Mouse (Mus musculus) heart, postnatal 25 days (tissue): ENCODE measurements around the gene Rexo4. TPM values are rescaled to one million over a fixed set of nuclear protein-coding genes. Genes with fewer than 3 reads are reported as not detected.

ENCODE experiments used
- DNase-seq: peaks from one replicate; pipeline ENCODE4 v3.0.0; 2022; ENCODE audit warnings: low spot score
- intact Hi-C: fragments of 180-260 bp; cut with DNase I; formaldehyde crosslinking; loops from one replicate; pipeline ENCODE4 v1.15.1; 2025
- total RNA-seq, 2 experiments: library from RNA; stranded (reverse); gene quantifications; 2 replicates each; pipeline ENCODE4 v1.2.3; 2021

Gene Rexo4
- total RNA-seq: 10 to 100 TPM; 13.9 to 15.2 TPM

- intact Hi-C loops: loop anchor here (2.0 to 5.0 kb wide), 2 partner anchors 27 to 62 kb away; partner anchors contain the start of gene Surf6
Measured at GRCm38 (mm10) chr2:26963923-26964723, at the start of gene Rexo4. Gene Rexo4 (minus strand): TSS chr2:26964386.

GRCm38 (mm10) chr2:27009714-27010244 lies 45.6 kb upstream of the Rexo4 start, which contains the start of gene Cacfd1:
Gene Cacfd1 (plus strand): TSS chr2:27009926.
- intact Hi-C loops: loop anchor here (5.0 kb wide), 2 partner anchors 77 to 97 kb away; partner anchors contain the start of genes Med22, Rpl7a, Stkld1 and Surf4
- peak; percentile 73 for DNase-seq

More at GRCm38 (mm10) chr2:26963923-26964723, at the start of gene Rexo4:
- peak; percentile 86 for DNase-seq

GRCm38 (mm10) chr2:27007701-27008100 lies 43.5 kb upstream of the Rexo4 start:
- intact Hi-C loops: loop anchor here (5.0 kb wide), 1 partner anchor 95 kb away; the partner anchor contains the start of genes Med22 and Rpl7a
- DNase-seq: no peak

DNA sequence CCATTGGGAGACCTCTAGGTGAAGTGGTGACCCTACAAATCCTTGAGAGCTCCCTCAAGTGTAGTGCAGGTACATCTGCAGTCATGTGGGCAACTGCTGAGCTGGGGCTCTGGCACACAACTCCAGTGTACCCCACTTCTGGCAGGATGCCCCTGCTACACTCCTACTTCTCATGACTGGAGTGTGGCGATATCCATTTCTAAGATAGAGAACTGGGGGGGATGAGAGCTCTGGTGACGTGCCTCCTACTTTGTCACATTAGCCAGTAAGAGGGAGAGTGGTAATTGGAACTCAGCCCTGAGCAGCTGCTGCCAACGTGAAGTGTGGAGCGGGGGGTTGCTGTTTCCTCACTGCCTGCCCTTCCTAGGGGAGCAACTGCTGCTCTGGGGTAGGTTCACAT lies 42.1 kb upstream of the Rexo4 start:
- intact Hi-C loops: loop anchor here (5.0 kb wide), 1 partner anchor 94 kb away; the partner anchor contains the start of genes Med22 and Rpl7a
- no peak for DNase-seq

- intact Hi-C loops: no loop called here
- no peak for DNase-seq
Measured at GRCm38 (mm10) chr2:26997993-26998392, 33.8 kb upstream of the Rexo4 start.

GRCm38 (mm10) chr2:26997498-26997897 lies 33.3 kb upstream of the Rexo4 start:
- intact Hi-C loops: no loop called here
- no peak for DNase-seq

DNA sequence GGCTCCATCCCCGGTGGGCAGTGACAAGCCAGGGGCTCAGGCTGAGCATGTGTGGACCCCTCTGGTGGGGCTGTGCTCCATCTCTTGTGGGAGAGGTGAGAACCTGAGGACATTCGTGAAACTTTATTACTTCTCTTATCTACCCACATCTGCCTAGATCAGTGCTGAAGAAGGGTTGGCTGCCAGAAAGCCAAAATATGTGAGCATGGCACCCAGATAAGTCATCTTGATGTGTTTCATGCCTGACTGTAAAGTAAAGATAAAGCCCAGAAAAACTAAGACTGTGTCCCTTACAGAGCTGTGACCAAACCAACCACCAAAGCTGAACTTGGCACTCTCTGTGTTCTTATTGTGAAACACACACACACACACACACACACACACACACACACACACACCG lies 29.8 kb upstream of the Rexo4 start:
- intact Hi-C loops: no loop called here
- no peak for DNase-seq

GRCm38 (mm10) chr2:26984640-26985039 lies 20.5 kb upstream of the Rexo4 start:
- intact Hi-C loops: no loop called here
- no peak for DNase-seq

DNA sequence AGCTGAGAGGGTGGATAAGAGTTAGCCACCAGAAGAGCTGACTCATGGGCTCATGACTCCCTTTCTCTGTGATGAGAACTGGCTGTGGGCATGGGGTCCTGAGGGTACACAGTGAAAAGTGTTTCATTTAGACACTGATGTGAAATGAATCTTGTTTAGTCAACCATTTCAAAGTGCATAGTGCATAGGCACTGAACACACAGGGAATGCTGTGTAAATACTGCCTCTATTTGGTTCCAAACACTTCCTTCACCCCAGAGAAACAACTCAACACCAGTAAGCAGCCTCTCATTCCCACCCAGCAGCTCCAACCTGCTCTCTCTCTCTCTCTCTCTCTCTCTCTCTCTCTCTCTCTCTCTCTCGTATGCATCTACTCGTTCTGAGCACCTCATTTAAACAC lies 20.0 kb upstream of the Rexo4 start:
- intact Hi-C loops: no loop called here
- no peak for DNase-seq

- intact Hi-C loops: no loop called here
- DNase-seq: no peak
Measured at GRCm38 (mm10) chr2:26980361-26980760, 16.2 kb upstream of the Rexo4 start.

DNA sequence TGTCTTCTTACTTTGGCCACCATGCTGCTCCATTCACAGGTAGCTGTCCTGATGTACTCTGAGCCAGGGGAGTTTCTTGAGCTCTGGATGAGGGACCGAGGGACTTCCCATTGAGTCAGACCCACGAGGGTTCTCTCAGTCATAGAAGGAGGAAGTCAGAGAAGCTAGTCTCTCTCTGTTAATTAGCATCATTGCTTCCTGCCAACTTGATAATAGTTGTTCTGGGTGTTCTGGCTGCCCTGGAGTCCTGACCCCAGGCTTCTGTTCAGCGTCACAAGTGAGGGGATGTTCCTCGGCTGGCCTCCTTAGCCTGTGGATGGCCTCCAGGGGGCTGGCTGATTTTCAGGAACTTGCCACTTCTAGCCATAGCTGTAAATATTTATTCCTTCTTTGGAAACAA lies 9.8 kb upstream of the Rexo4 start:
- DNase-seq: no peak
- intact Hi-C loops: no loop called here

- DNase-seq: no peak
- intact Hi-C loops: no loop called here
Measured at GRCm38 (mm10) chr2:26973116-26973515, 8.9 kb upstream of the Rexo4 start, which contains the start of gene Adamts13. Gene Adamts13 (plus strand): TSS chr2:26973416.

DNA sequence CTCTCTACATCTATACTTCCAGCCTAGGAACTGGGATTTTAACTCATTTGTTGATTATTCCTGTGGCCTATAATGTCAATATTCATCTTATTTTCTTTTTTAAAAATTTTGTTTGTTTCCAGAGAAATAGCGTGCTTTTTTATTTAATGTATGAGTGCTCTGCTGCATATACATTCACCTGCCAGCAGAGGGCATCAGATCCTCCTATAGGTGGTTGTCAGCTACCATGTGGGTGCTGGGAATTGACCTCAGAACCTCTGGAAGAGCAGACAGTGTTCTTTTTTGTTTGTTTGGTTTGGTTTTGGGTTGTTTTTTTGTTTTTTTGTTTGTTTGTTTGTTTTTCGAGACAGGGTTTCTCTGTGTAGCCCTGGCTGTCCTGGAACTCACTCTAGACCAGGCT lies 3.1 kb upstream of the Rexo4 start:
- DNase-seq: no peak
- intact Hi-C loops: no loop called here

GRCm38 (mm10) chr2:26964724-26965370 lies 661 bp upstream of the Rexo4 start:
- DNase-seq: no peak
- intact Hi-C loops: loop anchor here (2.0 to 5.0 kb wide), 2 partner anchors 28 to 63 kb away; partner anchors contain the start of gene Surf6

DNA sequence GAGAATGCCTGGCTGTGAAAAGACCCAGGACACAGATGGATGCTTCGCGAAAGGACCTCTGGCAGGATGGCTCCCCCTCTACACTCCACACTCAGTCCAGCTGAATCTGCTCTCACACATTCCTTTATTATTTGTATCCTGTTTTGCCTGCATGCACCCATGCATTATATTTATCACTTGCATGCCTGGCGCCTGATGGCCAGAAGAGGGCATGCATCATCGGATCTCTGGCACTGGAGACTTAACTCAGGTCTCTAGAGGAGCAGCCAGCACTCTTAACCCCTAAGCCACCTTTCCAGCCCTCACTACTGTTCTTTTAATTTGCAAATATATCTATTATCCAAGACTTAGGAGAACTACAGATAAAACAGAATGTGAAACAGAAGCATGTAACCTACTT lies 3.4 kb downstream of the Rexo4 start:
- intact Hi-C loops: loop anchor here (5.0 kb wide), 1 partner anchor 58 kb away; the partner anchor contains the start of gene Surf6
- DNase-seq: no peak

GRCm38 (mm10) chr2:26957488-26957859 lies 6.7 kb downstream of the Rexo4 start:
- intact Hi-C loops: no loop called here
- no peak for DNase-seq

DNA sequence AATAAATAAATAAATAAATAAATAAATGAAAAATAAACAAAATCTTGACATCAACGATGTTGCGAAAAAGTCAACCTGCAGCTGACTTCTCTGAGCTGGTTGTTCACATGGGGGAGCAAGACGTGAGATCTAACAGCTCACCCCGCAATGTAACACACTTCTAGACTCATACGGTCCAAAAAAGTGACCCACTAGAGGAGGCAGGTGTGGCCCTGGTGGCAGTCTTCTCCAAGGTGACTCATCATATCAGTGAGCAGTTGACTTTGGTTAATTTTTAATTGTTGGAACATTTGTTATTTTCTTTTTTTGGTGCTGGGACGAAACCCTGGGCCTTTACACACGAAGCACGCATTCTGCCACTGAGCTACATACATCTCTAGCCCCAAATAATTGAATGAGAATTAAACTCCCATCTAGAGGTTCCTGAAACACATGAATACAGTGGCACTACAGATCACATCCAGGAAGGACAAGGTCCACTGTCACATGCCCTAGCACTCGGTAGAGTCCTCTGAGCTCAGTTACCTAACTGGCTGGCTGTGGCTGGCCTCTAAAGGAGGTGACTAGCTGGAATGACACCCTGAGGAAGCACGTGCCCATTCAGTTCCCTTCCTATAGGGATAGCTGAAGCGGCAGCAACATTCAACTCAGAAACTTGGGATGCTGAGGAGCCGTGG lies 7.2 kb downstream of the Rexo4 start:
- DNase-seq: no peak
- intact Hi-C loops: no loop called here

DNA sequence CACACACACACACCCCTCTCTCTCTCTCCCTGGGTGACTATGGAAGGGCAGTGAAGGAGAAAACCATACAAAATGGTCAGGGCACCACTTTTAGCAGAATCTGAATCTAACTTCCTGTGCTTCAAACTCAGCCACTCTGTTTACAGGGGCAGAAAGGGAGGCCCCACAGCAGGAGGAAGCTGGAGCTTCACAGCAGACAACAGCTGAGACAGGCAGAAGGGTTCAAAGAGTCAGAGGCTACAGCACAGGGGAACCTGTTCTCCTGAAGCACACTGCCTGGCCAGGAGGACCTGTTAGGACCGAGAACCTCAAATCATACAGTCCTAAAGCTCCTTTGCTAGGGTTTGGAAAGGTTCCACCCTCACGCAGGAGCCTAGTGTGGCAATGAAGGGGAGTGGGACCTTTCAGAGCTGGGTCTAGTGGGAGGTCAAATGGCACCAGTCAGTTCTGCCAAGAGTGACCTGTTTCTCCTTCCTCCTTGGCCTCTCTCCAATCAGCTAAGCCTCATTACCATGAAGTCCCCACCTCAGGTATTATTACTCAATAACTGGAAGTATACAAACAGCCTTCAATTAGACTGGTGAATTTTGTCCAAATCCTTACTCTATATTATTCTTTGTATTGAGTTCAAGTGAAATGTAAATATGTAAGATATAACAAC lies 9.3 kb downstream of the Rexo4 start:
- intact Hi-C loops: no loop called here
- no peak for DNase-seq

GRCm38 (mm10) chr2:26952866-26953265 lies 11.3 kb downstream of the Rexo4 start:
- no peak for DNase-seq
- intact Hi-C loops: no loop called here

- DNase-seq: no peak
- intact Hi-C loops: no loop called here
Measured at GRCm38 (mm10) chr2:26952193-26952592, 12.0 kb downstream of the Rexo4 start.
